Mouse (Mus musculus) testis, postnatal 14 days (tissue): ENCODE results near the gene Rsph6a.
"Not testable (repeated sequence)": the region's sequence is repeated elsewhere in the genome, so short reads cannot be mapped to it uniquely, and the experiment has no call there.

Source experiments
- DNase-seq: peaks from one replicate; pipeline ENCODE4 v3.0.0; 2021; ENCODE audit warnings: low spot score

Gene Rsph6a

GRCm38 (mm10) chr7:19046286-19047069 lies 8.0 kb upstream of the Rsph6a start:
- peak; percentile 71 for DNase-seq

- DNase-seq, result no peak
These were observed 6.4 kb upstream of the Rsph6a start for GRCm38 (mm10) chr7:19048006-19048527.

GRCm38 (mm10) chr7:19049252-19049651 lies 5.2 kb upstream of the Rsph6a start:
- DNase-seq, result no peak

- no peak for DNase-seq
These were observed 4.3 kb upstream of the Rsph6a start for GRCm38 (mm10) chr7:19050172-19050571.

GRCm38 (mm10) chr7:19051161-19051560 lies 3.3 kb upstream of the Rsph6a start:
- DNase-seq, result no peak

- DNase-seq, result no peak
These were observed 1.9 kb upstream of the Rsph6a start for GRCm38 (mm10) chr7:19052345-19053135.

GRCm38 (mm10) chr7:19053136-19053532 lies 1.4 kb upstream of the Rsph6a start:
- no peak for DNase-seq

GRCm38 (mm10) chr7:19054777-19055076 lies 237 bp downstream of the Rsph6a start:
- DNase-seq, result no peak

- no peak for DNase-seq
These were observed 618 bp downstream of the Rsph6a start for GRCm38 (mm10) chr7:19055108-19055507.

- no peak for DNase-seq
These were observed 2.9 kb downstream of the Rsph6a start for GRCm38 (mm10) chr7:19057405-19057804.

- no peak for DNase-seq
These were observed 11.4 kb downstream of the Rsph6a start for GRCm38 (mm10) chr7:19065896-19066295.

- no peak for DNase-seq
These were observed 12.6 kb downstream of the Rsph6a start for GRCm38 (mm10) chr7:19067063-19067462.

GRCm38 (mm10) chr7:19067935-19068334 lies 13.4 kb downstream of the Rsph6a start:
- DNase-seq, result no peak

- DNase-seq, result no peak
These were observed 14.2 kb downstream of the Rsph6a start for GRCm38 (mm10) chr7:19068707-19069106.

GRCm38 (mm10) chr7:19069500-19069899 lies 15.0 kb downstream of the Rsph6a start:
- no peak for DNase-seq

GRCm38 (mm10) chr7:19071024-19071423 lies 16.5 kb downstream of the Rsph6a start:
- DNase-seq, result not testable (repeated sequence)

GRCm38 (mm10) chr7:19073504-19073903 lies 19.0 kb downstream of the Rsph6a start:
- peak; percentile 55 for DNase-seq

GRCm38 (mm10) chr7:19074494-19074893 lies 20.0 kb downstream of the Rsph6a start:
- DNase-seq, result no peak

GRCm38 (mm10) chr7:19075231-19075630 lies 20.7 kb downstream of the Rsph6a start:
- peak; percentile 6 for DNase-seq

GRCm38 (mm10) chr7:19075723-19076585 lies 21.5 kb downstream of the Rsph6a start, which contains the start of gene Dmwd:
Dmwd (plus strand) TSS chr7:19076227.
- DNase-seq, result peak; percentile 99

- DNase-seq, result peak; percentile 58
These were observed 22.1 kb downstream of the Rsph6a start for GRCm38 (mm10) chr7:19076586-19076991.

- no peak for DNase-seq
These were observed 23.3 kb downstream of the Rsph6a start for GRCm38 (mm10) chr7:19077761-19078160.
